Mouse (Mus musculus) midbrain, embryonic 10.5 days (tissue): ENCODE results near the gene Mau2. TPM values are rescaled to one million over a fixed set of nuclear protein-coding genes. Genes with fewer than 3 reads are reported as not detected.
A peak's percentile ranks its signal among the peaks of the same experiment; 100 is the strongest.

ENCODE experiments used
- DNase-seq: peaks from one replicate; pipeline ENCODE4 v3.0.0-alpha.2; 2017; ENCODE audit warnings: low spot score
- H3K27ac ChIP-seq: fragments of 300-500 bp; sonication (generic); replicated peaks from 2 replicates; pipeline ENCODE4 v1.5.1; 2016; ENCODE audit warnings: mild to moderate bottlenecking
- H3K27me3 ChIP-seq: fragments of 300-500 bp; sonication (generic); 2 replicates; pipeline ENCODE4 v1.6.1; 2016; ENCODE audit warnings: low read depth, mild to moderate bottlenecking; ENCODE audit not compliant: poor library complexity, severe bottlenecking
- H3K36me3 ChIP-seq: fragments of 300-500 bp; sonication (generic); 2 replicates; pipeline ENCODE4 v1.6.1; 2016; ENCODE audit warnings: mild to moderate bottlenecking, moderate library complexity
- H3K4me1 ChIP-seq: fragments of 300-500 bp; sonication (generic); 2 replicates; pipeline ENCODE4 v1.6.1; 2016
- H3K4me3 ChIP-seq: fragments of 300-500 bp; sonication (generic); 2 replicates; pipeline ENCODE4 v1.5.1; 2016; ENCODE audit warnings: mild to moderate bottlenecking, moderate library complexity
- H3K9me3 ChIP-seq: fragments of 300-500 bp; sonication (generic); replicated peaks from 2 replicates; pipeline ENCODE4 v1.6.1; 2016; ENCODE audit warnings: mild to moderate bottlenecking
- WGBS: fragments of 180-500 bp; shearing (Covaris S2); methylation state at CpG from one replicate; pipeline ENCODE4 v1.1.7; 2016; 5-methylcytosine and 5-hydroxymethylcytosine counted together
- polyA plus RNA-seq: library from polyadenylated mRNA; unstranded; fragments of >200 nt; fragmentation: Nextera tagmentation; extraction: Ambion mirVana; gene quantifications from 2 replicates; pipeline ENCODE4 v1.2.1, GENCODE M21; 2016

Mau2 gene
- polyA plus RNA-seq, result 57.2 and 67.4 TPM in 2 replicates

DNA sequence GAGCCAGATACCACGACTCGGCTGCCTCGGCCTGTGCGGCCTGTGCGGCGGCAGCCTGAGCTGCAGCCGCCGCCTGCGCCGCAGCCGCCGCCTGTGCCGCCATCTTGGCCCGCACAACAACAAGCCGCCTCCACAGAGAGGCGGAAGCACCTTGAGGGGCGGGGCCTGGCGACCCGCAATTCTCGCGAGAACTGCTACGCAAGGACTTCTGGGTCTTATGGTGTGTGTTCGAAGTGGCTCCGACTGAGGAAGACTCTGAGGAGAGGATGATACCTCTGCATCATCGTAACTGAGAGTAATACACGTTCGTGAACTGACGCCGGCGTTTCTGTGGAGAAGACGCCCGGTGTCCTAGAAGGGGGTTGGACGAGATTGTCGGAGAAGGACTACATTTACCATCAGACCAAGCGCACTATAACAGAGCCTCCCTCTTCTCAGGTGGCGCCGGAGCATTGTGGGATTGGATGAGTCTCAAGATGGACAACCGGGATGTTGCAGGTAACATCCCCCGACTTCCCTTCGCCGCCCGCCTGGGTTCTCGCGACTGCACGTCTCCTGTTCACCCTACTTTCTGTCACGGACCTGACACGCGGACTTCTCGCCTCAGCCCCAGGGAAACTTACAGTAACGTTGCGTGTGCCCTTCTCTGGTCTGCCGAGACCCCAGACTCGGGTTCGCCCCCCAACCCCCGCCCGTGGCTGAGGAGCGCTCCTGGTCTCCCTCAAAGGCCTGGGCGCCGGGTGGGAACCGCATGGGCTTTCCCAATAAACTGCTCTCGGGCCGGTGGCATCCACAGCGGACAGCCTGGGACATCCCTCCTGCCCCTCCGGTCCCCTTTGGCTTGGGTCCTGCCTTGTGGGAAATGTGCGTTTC, at the start of gene Mau2, which contains the start of gene Sugp1:
Gene Mau2 (minus strand): TSS at position 152 of the 873 bp plus-strand sequence.
Gene Sugp1 (plus strand): TSS at position 231 of the 873 bp plus-strand sequence.
- H3K27ac ChIP-seq, result peak within 1 kb of the TSS; percentile 95

DNA sequence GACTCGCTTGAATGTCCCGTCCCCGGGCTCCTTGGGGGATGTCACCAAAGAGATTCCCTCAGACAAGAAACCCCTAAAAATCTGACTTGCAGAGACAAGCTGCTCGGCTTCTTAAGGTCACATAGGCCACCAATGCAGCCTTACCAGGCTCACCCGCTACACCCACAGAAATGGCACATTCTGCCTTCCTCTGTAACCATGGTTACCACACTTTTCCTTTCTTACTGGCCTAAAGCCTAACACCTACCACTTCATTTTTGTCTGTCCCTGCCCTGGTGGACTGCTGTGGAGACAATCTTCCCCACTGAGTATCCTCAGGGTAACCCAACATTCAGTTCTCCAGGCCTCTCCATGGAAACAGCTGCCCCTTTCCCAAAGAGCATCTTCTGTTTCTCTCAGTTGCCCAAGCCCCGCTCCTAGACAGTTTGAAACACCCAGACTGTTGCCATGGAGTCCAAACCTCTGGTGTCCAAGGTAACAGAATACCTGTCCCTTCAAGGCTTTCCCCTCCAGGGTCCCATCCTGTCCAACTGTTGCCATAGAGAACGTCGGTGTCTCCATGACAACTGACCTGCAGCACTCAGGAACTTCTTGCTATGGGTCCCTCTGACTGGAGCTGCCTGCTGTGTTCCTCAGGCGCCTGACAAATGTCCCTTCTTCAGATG, 46.9 kb upstream of the Mau2 start:
- Histone ChIP-seq H3K27ac (no peak overlapping the region), H3K4me3 (peak overlapping the region; percentile 4; the same call in 1 of the 2 replicates), H3K9me3 (no peaks in the 10 kb centered on the region), H3K27me3 (peaks cover 72% of the 10 kb centered on the region), H3K36me3 (no peaks in the 10 kb centered on the region), H3K4me1 (peaks cover 38% of the 10 kb centered on the region)
- peak; percentile 37 for DNase-seq
- 51% methylated on average over 9 of the region's 9 CpGs for WGBS

More for the DNA sequence above, at the start of gene Mau2, which contains the start of gene Sugp1:
- Histone ChIP-seq H3K9me3 (no peaks in the 10 kb centered on the region), H3K4me1 (peaks cover 37% of the 10 kb centered on the region), H3K4me3 (peak within 1 kb of the TSS; percentile 93), H3K27me3 (no peaks in the 10 kb centered on the region), H3K36me3 (peaks cover 12% of the 10 kb centered on the region; the same call in 1 of the 2 replicates)
- WGBS, result under 1% methylated on average over 65 of the region's 65 CpGs
- DNase-seq, result peak; percentile 96

DNA sequence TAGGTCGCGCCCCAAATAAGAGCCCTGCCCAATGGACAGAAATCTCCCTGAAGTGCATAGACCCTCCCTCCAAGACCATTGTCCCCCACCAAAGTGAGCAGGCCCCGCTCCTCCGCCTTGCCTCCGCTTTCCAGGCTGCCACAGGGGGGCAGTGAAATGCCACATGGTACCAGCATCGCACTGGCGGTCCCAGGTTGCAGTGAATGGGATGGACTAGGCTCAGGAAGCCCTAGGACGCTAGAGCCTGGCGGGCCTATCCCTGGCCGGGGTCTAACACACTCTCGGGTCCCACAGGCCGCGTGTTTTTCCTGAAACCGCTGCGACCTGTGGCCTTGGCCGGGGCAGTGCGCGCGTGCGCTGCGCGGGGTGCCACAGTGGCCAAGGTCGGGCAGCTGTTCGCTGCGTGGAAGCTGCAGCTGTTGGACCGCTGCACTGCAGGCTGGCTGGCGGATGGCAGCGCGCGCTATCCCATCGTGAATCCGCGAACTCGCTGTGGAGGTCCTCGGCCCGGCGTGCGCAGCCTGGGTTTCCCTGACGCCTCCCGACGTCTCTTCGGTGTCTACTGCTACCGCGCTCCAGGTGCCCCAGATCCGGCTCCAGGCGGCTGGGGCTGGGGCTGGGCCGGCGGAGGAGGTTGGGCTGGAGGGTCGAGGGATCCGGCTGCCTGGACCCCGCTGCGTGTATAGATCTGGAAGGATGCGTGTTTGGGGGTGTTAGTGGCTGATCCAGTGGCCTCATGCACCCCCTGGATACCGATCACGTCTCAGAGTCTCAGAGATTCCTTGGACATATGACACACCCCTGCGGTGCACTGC, 45.5 kb upstream of the Mau2 start:
- Histone ChIP-seq H3K4me3 (peak overlapping the region; percentile 59), H3K27me3 (peaks cover 86% of the 10 kb centered on the region), H3K27ac (peak overlapping the region; percentile 28; the same call in 1 of the 2 replicates), H3K4me1 (peaks cover 52% of the 10 kb centered on the region), H3K36me3 (no peaks in the 10 kb centered on the region), H3K9me3 (no peaks in the 10 kb centered on the region)
- 4% methylated on average over 56 of the region's 56 CpGs for WGBS
- peak; percentile 77 for DNase-seq

DNA sequence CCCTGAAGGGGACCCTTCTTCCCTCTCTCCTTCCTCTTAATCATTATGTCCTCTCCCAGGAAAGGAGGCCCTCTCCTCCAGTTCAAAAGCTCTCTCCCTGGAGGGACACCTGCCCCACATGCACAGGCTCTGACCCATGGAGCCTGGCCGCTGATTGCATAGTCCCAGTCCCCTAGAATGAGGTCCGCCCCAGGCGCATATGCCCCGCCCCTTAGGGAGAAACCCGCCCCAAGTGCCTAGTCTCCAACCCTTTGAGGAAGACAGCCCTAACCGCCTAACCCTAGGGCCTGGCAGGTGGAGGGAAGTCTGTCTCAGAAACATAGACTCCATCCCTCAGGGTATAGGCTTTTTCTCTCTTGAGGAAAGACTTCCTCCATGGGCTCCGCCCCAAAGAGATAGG, 44.7 kb upstream of the Mau2 start:
- DNase-seq, result peak; percentile 16

DNA sequence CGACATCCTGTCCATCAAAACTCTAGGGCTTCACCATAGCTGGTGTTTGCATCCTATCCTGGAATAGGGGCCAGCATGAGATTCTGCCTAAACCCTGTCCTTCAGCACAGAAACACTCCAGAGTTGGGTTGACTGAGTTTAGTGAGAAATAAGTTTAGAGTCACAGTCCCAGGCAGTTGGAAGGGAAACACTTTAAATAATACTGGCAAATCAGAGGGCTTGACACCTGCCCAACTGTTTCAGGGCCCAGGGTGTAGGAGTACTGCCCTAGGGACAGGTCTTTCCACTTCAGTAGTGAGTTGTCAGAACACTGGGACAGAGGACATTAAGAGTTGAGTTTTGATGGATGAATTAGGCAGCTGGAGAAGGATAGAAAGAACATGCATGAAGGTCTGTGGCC, 43.6 kb upstream of the Mau2 start:
- Histone ChIP-seq H3K36me3 (no peaks in the 10 kb centered on the region), H3K4me3 (no peak overlapping the region), H3K27ac (no peak overlapping the region), H3K27me3 (peaks cover 94% of the 10 kb centered on the region), H3K9me3 (no peaks in the 10 kb centered on the region), H3K4me1 (peaks cover 53% of the 10 kb centered on the region)
- 46% methylated on average over 1 of the region's 1 CpGs for WGBS
- DNase-seq, result no peak

More for the DNA sequence above, 44.7 kb upstream of the Mau2 start:
- Histone ChIP-seq H3K4me1 (peaks cover 53% of the 10 kb centered on the region), H3K4me3 (0 out of 2 replicates have a peak overlapping the region, but pooled peaks have one; percentile 59), H3K36me3 (no peaks in the 10 kb centered on the region), H3K27me3 (peaks cover 93% of the 10 kb centered on the region), H3K9me3 (no peaks in the 10 kb centered on the region), H3K27ac (no peak overlapping the region)
- 6% methylated on average over 7 of the region's 7 CpGs for WGBS

DNA sequence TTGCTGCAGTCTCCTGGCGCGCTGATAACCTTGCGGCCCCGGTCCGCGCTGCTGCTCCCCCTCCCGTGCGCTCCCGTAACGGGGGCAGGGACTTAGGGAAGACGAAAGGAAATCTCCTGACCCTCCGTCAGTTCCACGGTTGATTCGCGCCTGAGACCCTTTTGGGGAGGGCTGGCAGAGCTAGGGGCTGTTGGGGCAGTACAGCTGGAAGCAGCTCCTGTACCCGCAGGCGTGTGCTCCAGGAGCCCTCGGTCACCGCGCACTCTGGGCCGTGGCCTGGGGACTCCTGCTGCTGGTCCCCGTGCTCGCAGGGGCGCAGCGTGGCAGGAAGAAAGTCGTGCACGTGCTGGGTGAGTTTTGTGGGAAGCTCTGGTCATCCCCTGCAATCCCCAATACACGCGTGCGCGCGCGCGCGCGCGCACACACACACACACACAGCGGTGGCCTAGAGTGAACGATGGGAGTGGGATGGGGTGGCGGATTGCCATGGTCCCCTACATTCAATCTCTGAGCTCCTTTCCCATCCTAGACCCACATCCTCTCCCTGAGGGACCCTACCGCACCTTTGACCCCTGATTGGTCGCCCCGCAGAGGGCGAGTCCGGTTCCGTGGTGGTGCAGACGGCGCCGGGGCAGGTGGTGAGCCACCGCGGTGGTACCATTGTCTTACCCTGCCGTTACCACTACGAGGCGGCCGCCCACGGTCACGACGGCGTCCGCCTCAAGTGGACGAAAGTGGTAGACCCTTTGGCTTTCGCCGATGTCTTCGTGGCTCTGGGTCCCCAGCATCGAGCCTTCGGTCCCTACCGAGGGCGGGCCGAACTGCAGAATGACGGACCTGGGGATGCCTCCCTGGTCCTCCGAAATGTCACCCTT, 41.9 kb upstream of the Mau2 start:
- H3K36me3 ChIP-seq, result 0 out of 2 replicates have a peak, but pooled peaks cover 2% of the 10 kb centered on the region
- peaks cover 44% of the 10 kb centered on the region for H3K4me1 ChIP-seq
- H3K4me3 ChIP-seq, result peak overlapping the region; percentile 55
- peak; percentile 50 for DNase-seq
- peaks cover 78% of the 10 kb centered on the region for H3K27me3 ChIP-seq
- no peaks in the 10 kb centered on the region for H3K9me3 ChIP-seq
- no peak overlapping the region for H3K27ac ChIP-seq
- 1% methylated on average over 71 of the region's 71 CpGs for WGBS

DNA sequence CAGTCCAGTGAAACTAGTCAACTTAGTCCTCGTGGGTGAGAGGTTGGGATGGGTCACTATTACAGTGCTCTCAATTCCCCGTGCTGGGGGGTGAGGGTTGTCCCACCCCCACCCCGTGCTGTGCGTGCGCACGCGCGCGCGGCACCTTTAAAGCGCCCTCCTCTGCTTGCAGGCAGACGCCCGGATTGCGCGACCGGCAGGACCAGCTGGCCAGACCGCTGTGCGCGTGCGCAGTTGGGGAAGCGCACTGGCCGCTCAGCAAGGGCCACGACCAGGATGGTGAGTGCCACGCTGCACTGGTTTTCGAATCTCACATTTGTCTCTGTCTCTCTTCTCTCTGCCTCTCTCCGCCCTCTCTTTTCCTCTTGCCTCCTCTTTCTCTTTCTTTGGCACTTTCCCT, 40.8 kb upstream of the Mau2 start, which contains the start of gene Hapln4:
Gene Hapln4 (plus strand): TSS at position 173 of the 400 bp plus-strand sequence.
- H3K4me3 ChIP-seq, result peak within 1 kb of the TSS; percentile 55
- no peak within 1 kb of the TSS for H3K27ac ChIP-seq
- H3K4me1 ChIP-seq, result peaks cover 36% of the 10 kb centered on the region
- H3K36me3 ChIP-seq, result 0 out of 2 replicates have a peak, but pooled peaks cover 2% of the 10 kb centered on the region
- no peaks in the 10 kb centered on the region for H3K9me3 ChIP-seq
- under 1% methylated on average over 26 of the region's 26 CpGs for WGBS
- peak; percentile 76 for DNase-seq
- peaks cover 67% of the 10 kb centered on the region for H3K27me3 ChIP-seq

DNA sequence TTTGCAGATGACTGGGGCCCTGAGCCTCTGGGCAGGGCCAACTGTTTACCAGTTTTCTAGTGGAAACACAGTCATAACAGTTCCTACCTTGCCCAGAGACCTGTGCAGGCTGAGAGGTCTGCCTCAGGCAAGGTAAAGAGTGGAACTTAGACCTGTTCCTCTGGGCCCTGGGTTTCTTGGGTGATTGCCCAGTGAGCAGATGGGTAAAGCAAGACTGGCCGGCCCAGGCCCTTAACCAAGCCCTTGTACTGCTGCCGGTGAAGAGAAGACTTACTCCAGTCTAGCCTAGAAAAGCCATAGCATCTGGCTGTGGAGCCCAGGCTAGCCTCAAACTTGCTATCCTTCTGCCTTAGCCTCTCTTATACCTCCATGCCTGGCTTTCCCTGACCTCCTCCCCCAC, 39.4 kb upstream of the Mau2 start:
- peaks cover 54% of the 10 kb centered on the region for H3K27me3 ChIP-seq
- WGBS, result 88% methylated on average over 2 of the region's 2 CpGs

DNA sequence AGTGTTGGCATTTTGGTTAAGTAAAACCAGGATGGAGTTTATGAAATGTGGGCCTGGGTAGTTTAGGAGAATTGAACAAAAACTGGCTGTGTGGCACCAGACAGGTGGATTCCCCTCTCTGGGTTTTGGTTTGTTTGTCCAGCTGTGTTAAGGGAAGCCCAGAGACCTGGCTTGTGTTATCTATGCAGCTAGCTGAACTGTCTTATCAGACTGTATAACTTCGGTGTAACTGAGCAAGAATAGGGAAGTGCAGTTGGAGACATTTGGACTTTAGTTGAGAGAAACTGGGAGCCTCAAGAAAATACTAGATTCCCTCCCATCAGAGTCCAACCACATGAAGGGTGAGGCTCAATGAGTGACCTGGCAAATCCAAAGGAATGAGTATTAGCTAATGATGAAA, 31.1 kb upstream of the Mau2 start:
- Histone ChIP-seq H3K9me3 (no peaks in the 10 kb centered on the region), H3K4me1 (peaks cover 9% of the 10 kb centered on the region), H3K4me3 (no peak overlapping the region), H3K27me3 (peaks cover 18% of the 10 kb centered on the region; the same call in 1 of the 2 replicates), H3K36me3 (peaks cover 38% of the 10 kb centered on the region), H3K27ac (no peak overlapping the region)
- 90% methylated on average over 1 of the region's 1 CpGs for WGBS
- no peak for DNase-seq

More for the DNA sequence above, 39.4 kb upstream of the Mau2 start:
- no peak overlapping the region for H3K4me3 ChIP-seq
- 0 out of 2 replicates have a peak, but pooled peaks cover 2% of the 10 kb centered on the region for H3K36me3 ChIP-seq
- H3K4me1 ChIP-seq, result peaks cover 23% of the 10 kb centered on the region
- no peak for DNase-seq
- H3K9me3 ChIP-seq, result no peaks in the 10 kb centered on the region
- no peak overlapping the region for H3K27ac ChIP-seq

DNA sequence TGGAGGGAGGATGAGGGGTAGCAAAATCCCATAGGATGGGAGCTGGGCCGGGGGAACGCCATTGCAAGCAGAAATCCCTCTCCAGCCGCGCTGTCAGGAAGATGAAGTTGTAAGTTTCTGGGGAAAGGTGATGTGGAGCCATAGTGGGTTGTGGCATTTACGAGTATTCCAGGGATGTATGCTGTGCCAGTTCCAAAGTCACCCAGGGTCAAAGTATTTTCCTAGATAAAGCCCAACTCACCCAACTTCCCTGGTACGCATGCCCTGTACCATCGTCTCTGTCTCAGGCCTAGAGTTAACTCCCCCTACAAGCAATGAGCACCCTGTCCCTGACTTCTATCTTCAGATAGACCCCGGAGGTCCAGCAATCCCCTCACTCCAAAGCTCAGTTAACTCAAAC, 30.6 kb upstream of the Mau2 start:
- Histone ChIP-seq H3K4me1 (peaks cover 9% of the 10 kb centered on the region), H3K36me3 (peaks cover 44% of the 10 kb centered on the region), H3K4me3 (peak overlapping the region; percentile 27; the same call in 1 of the 2 replicates), H3K27me3 (peaks cover 18% of the 10 kb centered on the region; the same call in 1 of the 2 replicates), H3K9me3 (no peaks in the 10 kb centered on the region), H3K27ac (no peak overlapping the region)
- DNase-seq, result no peak
- 66% methylated on average over 8 of the region's 8 CpGs for WGBS

DNA sequence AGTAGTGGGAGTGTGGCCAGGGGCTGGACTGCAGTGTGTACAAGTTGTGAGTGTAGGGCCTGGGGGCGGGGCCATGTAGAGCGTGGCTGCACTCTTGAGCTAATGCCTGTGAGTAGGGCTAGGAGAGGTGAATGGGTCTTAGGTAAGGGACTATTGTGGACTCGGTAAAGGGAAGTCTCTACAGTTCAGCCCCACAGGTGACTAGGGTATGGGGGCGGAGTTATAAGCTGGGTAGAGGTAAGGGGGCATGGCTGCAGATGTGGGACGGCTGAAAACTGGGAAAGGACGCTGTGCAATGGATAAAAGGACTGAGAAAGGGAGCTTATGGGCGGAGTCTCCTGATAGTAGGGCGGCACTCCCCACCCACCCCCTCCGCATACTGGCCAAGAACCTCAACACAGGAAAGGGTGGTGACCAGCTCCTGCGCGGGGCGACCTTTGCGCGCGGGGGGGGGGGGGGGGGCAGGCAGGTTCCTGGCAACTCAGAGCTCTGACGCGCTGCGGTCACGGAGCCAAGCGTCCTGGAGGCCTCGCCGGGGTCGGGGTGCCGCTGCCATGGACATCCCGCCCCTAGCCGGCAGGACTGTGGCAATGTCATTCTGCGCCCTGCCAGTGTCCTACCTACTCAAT, 30.0 kb upstream of the Mau2 start, which contains the start of gene Tm6sf2:
Gene Tm6sf2 (plus strand): TSS at position 484 of the 629 bp plus-strand sequence.
- no peak for DNase-seq
- peak within 1 kb of the TSS; percentile 27; the same call in 1 of the 2 replicates for H3K4me3 ChIP-seq
- H3K36me3 ChIP-seq, result peaks cover 50% of the 10 kb centered on the region

More for the DNA sequence above, 30.0 kb upstream of the Mau2 start, which contains the start of gene Tm6sf2:
- Histone ChIP-seq H3K27ac (no peak within 1 kb of the TSS), H3K27me3 (peaks cover 18% of the 10 kb centered on the region; the same call in 1 of the 2 replicates), H3K9me3 (no peaks in the 10 kb centered on the region), H3K4me1 (peaks cover 9% of the 10 kb centered on the region)
- 14% methylated on average over 23 of the region's 27 CpGs for WGBS
